11 mouse cellular contexts compared by ENCODE assay signal in genomic region chr8:80847912-80848311, GRCm38 (mm10). TPM values are rescaled to one million over a fixed set of nuclear protein-coding genes. Genes with fewer than 3 reads are reported as not detected.
DNase-seq lines count a peak whose midpoint lies in the region; ATAC-seq and TF ChIP-seq lines count a peak whose summit lies in the region.
"Had no signal": no experiment of that assay in that cellular context is flagged by ENCODE, and none has a peak within 500 bp of the region (broad histone marks: within the 10 kb centered on the region; RNA-seq: fewer than 3 reads in every experiment).

No protein-coding gene starts in this region.

- TF ChIP-seq CTCF in stomach, postnatal 0 days (IDR thresholded peaks at IDR 0.05; ENCODE audit: low read depth), result no peak

- WGBS in heart, embryonic 15.5 days, result 33% methylated on average over 9 of the region's 9 CpGs
- WGBS in large intestine, adult 2 months, result 13% methylated on average over 9 of the region's 9 CpGs
- WGBS in stomach, postnatal 0 days, result 24% methylated on average over 9 of the region's 9 CpGs

- peaks cover 85% of the 10 kb centered on the region for H3K4me1 ChIP-seq in heart, embryonic 15.5 days (replicated peaks)
- H3K4me1 ChIP-seq in stomach, postnatal 0 days (replicated peaks; ENCODE audit: control insufficient read depth, insufficient read depth), result no peaks in the 10 kb centered on the region

- no peak overlapping the region; the same call in 1 of the 2 replicates for H3K4me3 ChIP-seq in heart, embryonic 15.5 days
- no peak overlapping the region for H3K4me3 ChIP-seq in stomach, postnatal 0 days (ENCODE audit: low read depth, low read length)

- 0 out of 2 replicates have a peak, but pooled peaks have one; percentile 17 for ATAC-seq in heart, embryonic 15.5 days (replicated peaks; ENCODE audit: insufficient number of reproducible peaks, insufficient read depth, low FRiP score, low read depth)
- ATAC-seq in stomach, postnatal 0 days (ENCODE audit: low FRiP score, low TSS enrichment), result peak; percentile 79
- ATAC-seq in erythroid progenitor cell, adult 5-6 weeks (replicated peaks; ENCODE audit: low FRiP score, poor library complexity, severe bottlenecking), result no peak
- ATAC-seq: midbrain, embryonic 16.5 days had no signal

- H3K4me2 ChIP-seq in heart, embryonic 15.5 days, result peak overlapping the region; percentile 34
- peak overlapping the region; percentile 2; the same call in 1 of the 2 replicates for H3K4me2 ChIP-seq in stomach, postnatal 0 days (replicated peaks; ENCODE audit: low read depth)
- H3K4me2 ChIP-seq: hindbrain, embryonic 14.5 days had no signal

- no peaks in the 10 kb centered on the region for H3K9me3 ChIP-seq in heart, embryonic 15.5 days (replicated peaks)
- H3K9me3 ChIP-seq in stomach, postnatal 0 days (ENCODE audit: control insufficient read depth, low read length), result no peaks in the 10 kb centered on the region

- H3K9ac ChIP-seq in heart, embryonic 15.5 days, result peak overlapping the region; percentile 9; the same call in 1 of the 2 replicates
- 0 out of 2 replicates have a peak overlapping the region, but pooled peaks have one; percentile 0 for H3K9ac ChIP-seq in stomach, postnatal 0 days (ENCODE audit: low read length)
- H3K9ac ChIP-seq: hindbrain, embryonic 14.5 days had no signal

- H3K36me3 ChIP-seq in heart, embryonic 15.5 days, result no peaks in the 10 kb centered on the region
- H3K36me3 ChIP-seq in stomach, postnatal 0 days (ENCODE audit: control insufficient read depth, insufficient read depth, low read length), result no peaks in the 10 kb centered on the region

- no peak for TF ChIP-seq EP300 in stomach, postnatal 0 days (optimal IDR thresholded peaks at IDR 0.05)

- DNase-seq in urinary bladder, postnatal 14 days (ENCODE audit: low spot score), result peak; percentile 81
- no peak for DNase-seq in urinary bladder, postnatal 10 days (ENCODE audit: low spot score)
- peak; percentile 73 for DNase-seq in large intestine, adult 2 months (ENCODE audit: low read depth, low spot score)
- peak; percentile 81 for DNase-seq in stomach, postnatal 0 days (ENCODE audit: low spot score)
- no peak for DNase-seq in thymus, postnatal 10 days (ENCODE audit: low spot score in 2 of 2)
- DNase-seq in left cerebral cortex, adult 18-20 months (ENCODE audit: low spot score in 2 of 2), result no peak
- DNase-seq: cerebellum, adult 9-10 months had no signal

- peak overlapping the region; percentile 84 for H3K27ac ChIP-seq in heart, embryonic 15.5 days
- peak overlapping the region; percentile 87 for H3K27ac ChIP-seq in stomach, postnatal 0 days (replicated peaks)
- H3K27ac ChIP-seq: hindbrain, embryonic 14.5 days had no signal

- H3K27me3 ChIP-seq in heart, embryonic 15.5 days, result no peaks in the 10 kb centered on the region
- H3K27me3 ChIP-seq in stomach, postnatal 0 days (ENCODE audit: control insufficient read depth, insufficient read depth, low read length), result no peaks in the 10 kb centered on the region

RNA-seq across cellular contexts. Expression of gene Gab1, which starts 32.4 kb away (rescaled TPM):
- 28.4 and 30.6 TPM in 2 replicates for polyA plus RNA-seq in heart, embryonic 15.5 days (2015; fragmentation: Nextera tagmentation; extraction: Ambion mirVana)
- 10.5 and 13.4 TPM in 2 replicates for polyA plus RNA-seq in large intestine, adult 2 months (2012; rRNA removed)
- 7.3 and 8.3 TPM in 2 replicates for polyA plus RNA-seq in stomach, postnatal 0 days (2015; fragmentation: Nextera tagmentation; extraction: Ambion mirVana)
- 19.3 and 25.2 TPM in 2 replicates for total RNA-seq in erythroid progenitor cell, adult 5-6 weeks (2015; ENCODE audit: low replicate concordance)
- 5.8 and 13.2 TPM in 2 replicates for total RNA-seq in erythroid progenitor cell, adult 5-6 weeks (2017; ENCODE audit: low replicate concordance)
- total RNA-seq in left cerebral cortex, adult 18-20 months (2021), result 10 to 100 TPM; 12.8 to 16.1 TPM

Comparison
In these comparisons a context has a peak if more than half of its experiments do, and no peak if none do; other contexts are left out.
1. DNase-seq: peak in urinary bladder, postnatal 14 days (single experiment), large intestine, adult 2 months (single experiment) and stomach, postnatal 0 days (single experiment); none in urinary bladder, postnatal 10 days (single experiment), thymus, postnatal 10 days (0 of 2) and left cerebral cortex, adult 18-20 months (0 of 2).